Mouse (Mus musculus): ENCODE results near the gene Pdgfra. TPM values are rescaled to one million over a fixed set of nuclear protein-coding genes. Genes with fewer than 3 reads are reported as not detected.

Gene Pdgfra
- polyA plus RNA-seq, 1 experiment from 2014 or later = 65.0 TPM

GRCm38 (mm10) chr5:75184112-75184511 is 32.0 kb downstream of the Pdgfra start:
- Histone ChIP-seq H3K9ac (no peak overlapping the region), H3K36me3 (peaks cover 75% of the 10 kb centered on the region), H3K4me2 (replicated peaks) (no peak overlapping the region), H3K9me3 (replicated peaks) (no peaks in the 10 kb centered on the region), H3K4me1 (no peaks in the 10 kb centered on the region), H3K4me3 (replicated peaks) (no peak overlapping the region), H3K27ac (replicated peaks) (no peak overlapping the region), H3K27me3 (no peaks in the 10 kb centered on the region)
- no peak for ATAC-seq (ENCODE audit: insufficient number of reproducible peaks, low FRiP score, low TSS enrichment, low read depth)
- WGBS = 75% methylated on average over 5 of the region's 5 CpGs

- peaks cover 75% of the 10 kb centered on the region for H3K36me3 ChIP-seq
- ATAC-seq (ENCODE audit: insufficient number of reproducible peaks, low FRiP score, low TSS enrichment, low read depth) = no peak
- WGBS = 66% methylated on average over 7 of the region's 7 CpGs
Measured at GRCm38 (mm10) chr5:75184693-75185235, 32.7 kb downstream of the Pdgfra start.

GRCm38 (mm10) chr5:75185584-75185983 is 33.5 kb downstream of the Pdgfra start:
- peaks cover 79% of the 10 kb centered on the region for H3K36me3 ChIP-seq
- H3K27me3 ChIP-seq = no peaks in the 10 kb centered on the region
- H3K4me1 ChIP-seq = no peaks in the 10 kb centered on the region
- WGBS = 82% methylated on average over 7 of the region's 7 CpGs
- no peak overlapping the region for H3K4me2 ChIP-seq (replicated peaks)
- H3K9ac ChIP-seq = no peak overlapping the region
- no peak overlapping the region for H3K4me3 ChIP-seq (replicated peaks)
- no peaks in the 10 kb centered on the region for H3K9me3 ChIP-seq (replicated peaks)
- H3K27ac ChIP-seq (replicated peaks) = no peak overlapping the region
- ATAC-seq (ENCODE audit: insufficient number of reproducible peaks, low FRiP score, low TSS enrichment, low read depth) = no peak

More at GRCm38 (mm10) chr5:75184693-75185235, 32.7 kb downstream of the Pdgfra start:
- H3K9ac ChIP-seq = no peak overlapping the region
- no peak overlapping the region for H3K4me3 ChIP-seq (replicated peaks)
- H3K4me2 ChIP-seq (replicated peaks) = no peak overlapping the region
- no peaks in the 10 kb centered on the region for H3K27me3 ChIP-seq
- no peak overlapping the region for H3K27ac ChIP-seq (replicated peaks)
- H3K9me3 ChIP-seq (replicated peaks) = no peaks in the 10 kb centered on the region
- H3K4me1 ChIP-seq = no peaks in the 10 kb centered on the region

GRCm38 (mm10) chr5:75189319-75189987 is 37.4 kb downstream of the Pdgfra start:
- 86% methylated on average over 15 of the region's 15 CpGs for WGBS

GRCm38 (mm10) chr5:75193107-75193506 is 41.0 kb downstream of the Pdgfra start:
- Histone ChIP-seq H3K9ac (no peak overlapping the region), H3K4me2 (replicated peaks) (no peak overlapping the region), H3K9me3 (replicated peaks) (no peaks in the 10 kb centered on the region), H3K27ac (replicated peaks) (no peak overlapping the region), H3K4me3 (replicated peaks) (no peak overlapping the region), H3K36me3 (peaks cover 70% of the 10 kb centered on the region), H3K4me1 (no peaks in the 10 kb centered on the region), H3K27me3 (no peaks in the 10 kb centered on the region)
- WGBS = 96% methylated on average over 5 of the region's 5 CpGs
- ATAC-seq (ENCODE audit: insufficient number of reproducible peaks, low FRiP score, low TSS enrichment, low read depth) = no peak

More at GRCm38 (mm10) chr5:75189319-75189987, 37.4 kb downstream of the Pdgfra start:
- Histone ChIP-seq H3K27me3 (no peaks in the 10 kb centered on the region), H3K4me2 (replicated peaks) (no peak overlapping the region), H3K4me3 (replicated peaks) (no peak overlapping the region), H3K36me3 (peaks cover 80% of the 10 kb centered on the region), H3K4me1 (no peaks in the 10 kb centered on the region), H3K9ac (no peak overlapping the region), H3K27ac (replicated peaks) (no peak overlapping the region), H3K9me3 (replicated peaks) (no peaks in the 10 kb centered on the region)
- no peak for ATAC-seq (ENCODE audit: insufficient number of reproducible peaks, low FRiP score, low TSS enrichment, low read depth)

- Histone ChIP-seq H3K27ac (replicated peaks) (no peak overlapping the region), H3K4me3 (replicated peaks) (no peak overlapping the region), H3K36me3 (peaks cover 32% of the 10 kb centered on the region), H3K4me2 (replicated peaks) (no peak overlapping the region), H3K9me3 (replicated peaks) (no peaks in the 10 kb centered on the region), H3K27me3 (no peaks in the 10 kb centered on the region), H3K9ac (no peak overlapping the region), H3K4me1 (0 out of 2 replicates have a peak, but pooled peaks cover 4% of the 10 kb centered on the region)
- ATAC-seq (ENCODE audit: insufficient number of reproducible peaks, low FRiP score, low TSS enrichment, low read depth) = no peak
- WGBS = 78% methylated on average over 8 of the region's 8 CpGs
Measured at GRCm38 (mm10) chr5:75198413-75198812, 46.3 kb downstream of the Pdgfra start.

GRCm38 (mm10) chr5:75199698-75200365 is 47.7 kb downstream of the Pdgfra start:
- Histone ChIP-seq H3K4me3 (replicated peaks) (no peak overlapping the region), H3K9me3 (replicated peaks) (no peaks in the 10 kb centered on the region), H3K27me3 (no peaks in the 10 kb centered on the region), H3K4me2 (replicated peaks) (no peak overlapping the region), H3K27ac (replicated peaks) (no peak overlapping the region), H3K36me3 (peaks cover 20% of the 10 kb centered on the region; the same call in 1 of the 2 replicates), H3K9ac (no peak overlapping the region), H3K4me1 (0 out of 2 replicates have a peak, but pooled peaks cover 4% of the 10 kb centered on the region)
- 48% methylated on average over 9 of the region's 9 CpGs for WGBS
- no peak for ATAC-seq (ENCODE audit: insufficient number of reproducible peaks, low FRiP score, low TSS enrichment, low read depth)

- H3K4me3 ChIP-seq (replicated peaks) = no peak overlapping the region
- ATAC-seq (ENCODE audit: insufficient number of reproducible peaks, low FRiP score, low TSS enrichment, low read depth) = no peak
- 90% methylated on average over 10 of the region's 10 CpGs for WGBS
- no peak overlapping the region for H3K27ac ChIP-seq (replicated peaks)
- H3K4me1 ChIP-seq = 0 out of 2 replicates have a peak, but pooled peaks cover 4% of the 10 kb centered on the region
- H3K27me3 ChIP-seq = no peaks in the 10 kb centered on the region
- H3K36me3 ChIP-seq = peaks cover 16% of the 10 kb centered on the region; the same call in 1 of the 2 replicates
- H3K4me2 ChIP-seq (replicated peaks) = no peak overlapping the region
- H3K9ac ChIP-seq = no peak overlapping the region
- no peaks in the 10 kb centered on the region for H3K9me3 ChIP-seq (replicated peaks)
Measured at GRCm38 (mm10) chr5:75200366-75200724, 48.3 kb downstream of the Pdgfra start.

GRCm38 (mm10) chr5:75207905-75208304 is 55.8 kb downstream of the Pdgfra start:
- Histone ChIP-seq H3K4me1 (no peaks in the 10 kb centered on the region), H3K36me3 (no peaks in the 10 kb centered on the region), H3K27ac (replicated peaks) (no peak overlapping the region), H3K4me2 (replicated peaks) (no peak overlapping the region), H3K27me3 (no peaks in the 10 kb centered on the region), H3K4me3 (replicated peaks) (no peak overlapping the region), H3K9ac (no peak overlapping the region), H3K9me3 (replicated peaks) (no peaks in the 10 kb centered on the region)
- ATAC-seq (ENCODE audit: insufficient number of reproducible peaks, low FRiP score, low TSS enrichment, low read depth) = no peak
- WGBS = 80% methylated on average over 3 of the region's 3 CpGs

- H3K27ac ChIP-seq (replicated peaks) = no peak overlapping the region
Measured at GRCm38 (mm10) chr5:75209966-75210365, 57.9 kb downstream of the Pdgfra start.

GRCm38 (mm10) chr5:75214520-75214919 is 62.4 kb downstream of the Pdgfra start:
- H3K9me3 ChIP-seq (replicated peaks) = no peaks in the 10 kb centered on the region
- WGBS = 52% methylated on average over 6 of the region's 6 CpGs
- H3K36me3 ChIP-seq = no peaks in the 10 kb centered on the region
- H3K4me1 ChIP-seq = no peaks in the 10 kb centered on the region
- no peaks in the 10 kb centered on the region for H3K27me3 ChIP-seq
- H3K4me3 ChIP-seq (replicated peaks) = no peak overlapping the region
- H3K27ac ChIP-seq (replicated peaks) = no peak overlapping the region
- ATAC-seq (ENCODE audit: insufficient number of reproducible peaks, low FRiP score, low TSS enrichment, low read depth) = no peak
- no peak overlapping the region for H3K4me2 ChIP-seq (replicated peaks)
- H3K9ac ChIP-seq = no peak overlapping the region

More at GRCm38 (mm10) chr5:75209966-75210365, 57.9 kb downstream of the Pdgfra start:
- H3K9me3 ChIP-seq (replicated peaks) = no peaks in the 10 kb centered on the region
- H3K27me3 ChIP-seq = no peaks in the 10 kb centered on the region
- no peaks in the 10 kb centered on the region for H3K4me1 ChIP-seq
- no peak overlapping the region for H3K9ac ChIP-seq
- H3K4me2 ChIP-seq (replicated peaks) = no peak overlapping the region
- H3K4me3 ChIP-seq (replicated peaks) = no peak overlapping the region
- ATAC-seq (ENCODE audit: insufficient number of reproducible peaks, low FRiP score, low TSS enrichment, low read depth) = no peak
- WGBS = 13% methylated on average over 1 of the region's 1 CpGs
- no peaks in the 10 kb centered on the region for H3K36me3 ChIP-seq

Data from embryonic facial prominence, embryonic 15.5 days (tissue).